Mouse (Mus musculus) heart, embryonic 14.5 days (tissue): ENCODE measurements around the gene Atp9a. TPM values are rescaled to one million over a fixed set of nuclear protein-coding genes. Genes with fewer than 3 reads are reported as not detected.

Source experiments
- ATAC-seq: fragments of 200-750 bp; cut with Nextera tagmentation; 2 replicates; pipeline ENCODE4 v1.8.0; 2017; ENCODE audit warnings: low read depth, moderate TSS enrichment; ENCODE audit not compliant: insufficient number of reproducible peaks, insufficient read depth, low FRiP score
- H3K27ac ChIP-seq, 2 experiments: fragments of 200-500 bp in 1 of 2; fragments of 300-500 bp in 1 of 2; sonication (generic) in 1 of 2; replicated peaks in 1 of 2; 2 replicates each; pipeline ENCODE4 v1.5.1; 2012 to 2014; ENCODE audit warnings: low read depth in 2 of 2, low read length in 2 of 2, control low read depth in 1 of 2, mild to moderate bottlenecking in 1 of 2, mixed read lengths in 1 of 2; ENCODE audit not compliant: control insufficient read depth in 1 of 2, insufficient read depth in 1 of 2
- H3K27me3 ChIP-seq: fragments of 300-500 bp; sonication (generic); 2 replicates; pipeline ENCODE4 v1.6.1; 2014; ENCODE audit warnings: mild to moderate bottlenecking, low read length, control low read depth; ENCODE audit not compliant: control insufficient read depth, insufficient read depth
- H3K36me3 ChIP-seq: fragments of 300-500 bp; sonication (generic); 2 replicates; pipeline ENCODE4 v1.6.1; 2014; ENCODE audit warnings: mild to moderate bottlenecking, control low read depth, low read length, mixed read lengths; ENCODE audit not compliant: control insufficient read depth, insufficient read depth
- H3K4me1 ChIP-seq, 2 experiments: fragments of 200-500 bp in 1 of 2; fragments of 300-500 bp in 1 of 2; sonication (generic) in 1 of 2; 2 replicates each; pipeline ENCODE4 v1.6.1; 2012 to 2014; ENCODE audit warnings: low read length in 2 of 2, control low read depth in 1 of 2, mixed read lengths in 1 of 2; ENCODE audit not compliant: control insufficient read depth in 2 of 2, insufficient read depth in 2 of 2
- H3K4me2 ChIP-seq: fragments of 300-500 bp; sonication (generic); 2 replicates; pipeline ENCODE4 v1.6.1; 2014; ENCODE audit warnings: mild to moderate bottlenecking, low read length
- H3K4me3 ChIP-seq, 2 experiments: fragments of 200-500 bp in 1 of 2; fragments of 300-500 bp in 1 of 2; sonication (generic) in 1 of 2; 2 replicates each; pipeline ENCODE4 v1.5.1; 2012 to 2014; ENCODE audit warnings: low read length in 2 of 2, mild to moderate bottlenecking in 2 of 2, control low read depth in 1 of 2, low read depth in 1 of 2, moderate library complexity in 1 of 2; ENCODE audit not compliant: control insufficient read depth in 1 of 2, insufficient read depth in 1 of 2
- H3K9ac ChIP-seq: fragments of 300-500 bp; sonication (generic); 2 replicates; pipeline ENCODE4 v1.6.1; 2014; ENCODE audit warnings: mild to moderate bottlenecking, low read length
- H3K9me3 ChIP-seq: fragments of 300-500 bp; sonication (generic); 2 replicates; pipeline ENCODE4 v1.6.1; 2016; ENCODE audit warnings: low read length, control low read depth; ENCODE audit not compliant: control insufficient read depth
- WGBS: fragments of 180-500 bp; shearing (Covaris S2); extraction: QIAGEN DNeasy Blood & Tissue Kit; methylation state at CpG from one replicate; pipeline ENCODE4 v1.1.7; 2014; 5-methylcytosine and 5-hydroxymethylcytosine counted together
- polyA plus RNA-seq: library from polyadenylated mRNA; unstranded; fragments of >200 nt; fragmentation: Nextera tagmentation; extraction: Ambion mirVana; gene quantifications from 2 replicates; pipeline ENCODE4 v1.2.1, GENCODE M21; 2014

Gene Atp9a
- polyA plus RNA-seq, 1 experiment from 2014 or later = 12.9 TPM

GRCm38 (mm10) chr2:168669762-168670161 lies 72.4 kb downstream of the Atp9a start:
- H3K9me3 ChIP-seq = no peaks in the 10 kb centered on the region
- WGBS = 73% methylated on average over 13 of the region's 13 CpGs
- H3K4me1 ChIP-seq = no peaks in the 10 kb centered on the region
- H3K27ac ChIP-seq = no peak overlapping the region
- ATAC-seq = no peak
- no peak overlapping the region for H3K9ac ChIP-seq
- no peak overlapping the region for H3K4me3 ChIP-seq
- H3K36me3 ChIP-seq = peaks cover 33% of the 10 kb centered on the region
- no peak overlapping the region for H3K4me2 ChIP-seq
- H3K27me3 ChIP-seq = no peaks in the 10 kb centered on the region; the same call in 1 of the 2 replicates

GRCm38 (mm10) chr2:168667745-168668144 lies 74.5 kb downstream of the Atp9a start:
- 79% methylated on average over 13 of the region's 13 CpGs for WGBS

GRCm38 (mm10) chr2:168665680-168666079 lies 76.5 kb downstream of the Atp9a start:
- H3K27ac ChIP-seq = no peak overlapping the region
- H3K4me2 ChIP-seq = no peak overlapping the region
- 86% methylated on average over 4 of the region's 4 CpGs for WGBS
- H3K27me3 ChIP-seq = no peaks in the 10 kb centered on the region; the same call in 1 of the 2 replicates
- H3K36me3 ChIP-seq = peaks cover 7% of the 10 kb centered on the region; the same call in 1 of the 2 replicates
- ATAC-seq = no peak
- H3K4me3 ChIP-seq = no peak overlapping the region
- H3K9me3 ChIP-seq = no peaks in the 10 kb centered on the region
- H3K9ac ChIP-seq = no peak overlapping the region
- no peaks in the 10 kb centered on the region for H3K4me1 ChIP-seq

More at GRCm38 (mm10) chr2:168667745-168668144, 74.5 kb downstream of the Atp9a start:
- Histone ChIP-seq H3K27me3 (no peaks in the 10 kb centered on the region; the same call in 1 of the 2 replicates), H3K36me3 (peaks cover 15% of the 10 kb centered on the region; the same call in 1 of the 2 replicates), H3K4me2 (no peak overlapping the region), H3K4me1 (no peaks in the 10 kb centered on the region), H3K27ac (no peak overlapping the region), H3K4me3 (no peak overlapping the region), H3K9me3 (no peaks in the 10 kb centered on the region), H3K9ac (no peak overlapping the region)
- no peak for ATAC-seq

GRCm38 (mm10) chr2:168663716-168664115 lies 78.5 kb downstream of the Atp9a start:
- Histone ChIP-seq H3K36me3 (peaks cover 5% of the 10 kb centered on the region; the same call in 1 of the 2 replicates), H3K4me2 (no peak overlapping the region), H3K27ac (no peak overlapping the region), H3K9ac (no peak overlapping the region), H3K27me3 (no peaks in the 10 kb centered on the region; the same call in 1 of the 2 replicates), H3K9me3 (no peaks in the 10 kb centered on the region), H3K4me3 (no peak overlapping the region), H3K4me1 (no peaks in the 10 kb centered on the region; a peak in 1 of 4 replicates)
- ATAC-seq = no peak
- 67% methylated on average over 5 of the region's 5 CpGs for WGBS

GRCm38 (mm10) chr2:168663216-168663615 lies 79.0 kb downstream of the Atp9a start:
- WGBS = 77% methylated on average over 7 of the region's 7 CpGs
- no peaks in the 10 kb centered on the region for H3K9me3 ChIP-seq
- no peaks in the 10 kb centered on the region; the same call in 1 of the 2 replicates for H3K27me3 ChIP-seq
- H3K27ac ChIP-seq = no peak overlapping the region
- no peak overlapping the region for H3K9ac ChIP-seq
- H3K4me1 ChIP-seq = no peaks in the 10 kb centered on the region; a peak in 1 of 4 replicates
- peaks cover 5% of the 10 kb centered on the region; the same call in 1 of the 2 replicates for H3K36me3 ChIP-seq
- no peak overlapping the region for H3K4me3 ChIP-seq
- H3K4me2 ChIP-seq = no peak overlapping the region
- no peak for ATAC-seq

GRCm38 (mm10) chr2:168661802-168662201 lies 80.4 kb downstream of the Atp9a start:
- no peak overlapping the region for H3K4me3 ChIP-seq
- no peak overlapping the region for H3K27ac ChIP-seq
- 58% methylated on average over 15 of the region's 15 CpGs for WGBS
- no peaks in the 10 kb centered on the region for H3K9me3 ChIP-seq
- H3K4me1 ChIP-seq = peaks cover 0 to 5% of the 10 kb centered on the region in 2 experiments; a peak in 1 of 4 replicates
- H3K9ac ChIP-seq = no peak overlapping the region
- H3K4me2 ChIP-seq = no peak overlapping the region
- H3K36me3 ChIP-seq = no peaks in the 10 kb centered on the region
- no peaks in the 10 kb centered on the region for H3K27me3 ChIP-seq
- ATAC-seq = no peak

GRCm38 (mm10) chr2:168660344-168660743 lies 81.9 kb downstream of the Atp9a start:
- H3K4me2 ChIP-seq = no peak overlapping the region
- no peak overlapping the region for H3K4me3 ChIP-seq
- H3K36me3 ChIP-seq = no peaks in the 10 kb centered on the region
- H3K27ac ChIP-seq = no peak overlapping the region
- WGBS = 46% methylated on average over 5 of the region's 5 CpGs
- no peaks in the 10 kb centered on the region for H3K27me3 ChIP-seq
- ATAC-seq = no peak
- H3K9ac ChIP-seq = no peak overlapping the region
- peaks cover under 1 to 8% of the 10 kb centered on the region in 2 experiments; a peak in 2 of 4 replicates for H3K4me1 ChIP-seq
- H3K9me3 ChIP-seq = no peaks in the 10 kb centered on the region

GRCm38 (mm10) chr2:168658551-168658950 lies 83.7 kb downstream of the Atp9a start:
- H3K9ac ChIP-seq = no peak overlapping the region
- 70% methylated on average over 11 of the region's 11 CpGs for WGBS
- H3K4me1 ChIP-seq = peaks cover 10 to 20% of the 10 kb centered on the region in 2 experiments; a peak in 3 of 4 replicates
- H3K27ac ChIP-seq = no peak overlapping the region
- no peaks in the 10 kb centered on the region for H3K27me3 ChIP-seq
- no peak overlapping the region for H3K4me3 ChIP-seq
- H3K9me3 ChIP-seq = no peaks in the 10 kb centered on the region
- H3K4me2 ChIP-seq = no peak overlapping the region
- no peak for ATAC-seq
- H3K36me3 ChIP-seq = no peaks in the 10 kb centered on the region
